Mouse (Mus musculus) stomach, embryonic 14.5 days (tissue): ENCODE results near the gene Trp53i13. TPM values are rescaled to one million over a fixed set of nuclear protein-coding genes. Genes with fewer than 3 reads are reported as not detected.

Source experiments
- ATAC-seq: fragments of 200-750 bp; cut with Nextera tagmentation; 2 replicates; pipeline ENCODE4 v1.8.0; 2017; ENCODE audit warnings: low read depth, moderate TSS enrichment; ENCODE audit not compliant: insufficient number of reproducible peaks, insufficient read depth, low FRiP score
- H3K27ac ChIP-seq: fragments of 300-500 bp; sonication (generic); 2 replicates; pipeline ENCODE4 v1.5.1; 2014; ENCODE audit warnings: mild to moderate bottlenecking, low read length, moderate library complexity, mixed read lengths
- H3K27me3 ChIP-seq: fragments of 300-500 bp; sonication (generic); 2 replicates; pipeline ENCODE4 v1.6.1; 2014; ENCODE audit warnings: low read length, control low read depth, mixed read lengths; ENCODE audit not compliant: control insufficient read depth, insufficient read depth
- H3K36me3 ChIP-seq: fragments of 300-500 bp; sonication (generic); 2 replicates; pipeline ENCODE4 v1.6.1; 2014; ENCODE audit warnings: mild to moderate bottlenecking, control low read depth, low read length, moderate library complexity, mixed read lengths; ENCODE audit not compliant: control insufficient read depth, insufficient read depth
- H3K4me1 ChIP-seq: fragments of 300-500 bp; sonication (generic); 2 replicates; pipeline ENCODE4 v1.6.1; 2014; ENCODE audit warnings: low read length, control low read depth, mixed read lengths; ENCODE audit not compliant: control insufficient read depth, insufficient read depth
- H3K4me2 ChIP-seq: fragments of 300-500 bp; sonication (generic); replicated peaks from 2 replicates; pipeline ENCODE4 v1.6.1; 2014; ENCODE audit warnings: low read depth, low read length, control low read depth
- H3K4me3 ChIP-seq: fragments of 300-500 bp; sonication (generic); 2 replicates; pipeline ENCODE4 v1.5.1; 2014; ENCODE audit warnings: low read depth, low read length, control low read depth
- H3K9ac ChIP-seq: fragments of 300-500 bp; sonication (generic); replicated peaks from 2 replicates; pipeline ENCODE4 v1.6.1; 2014; ENCODE audit warnings: low read depth, mild to moderate bottlenecking, control low read depth, low read length, moderate library complexity, mixed read lengths
- H3K9me3 ChIP-seq: fragments of 300-500 bp; sonication (generic); 2 replicates; pipeline ENCODE4 v1.6.1; 2016; ENCODE audit warnings: low read depth, low read length, control low read depth; ENCODE audit not compliant: control insufficient read depth
- WGBS: fragments of 180-500 bp; shearing (Covaris S2); extraction: QIAGEN DNeasy Blood & Tissue Kit; methylation state at CpG from one replicate; pipeline ENCODE4 v1.1.7; 2014; 5-methylcytosine and 5-hydroxymethylcytosine counted together
- polyA plus RNA-seq: library from polyadenylated mRNA; unstranded; fragments of >200 nt; fragmentation: Nextera tagmentation; extraction: Ambion mirVana; gene quantifications from 2 replicates; pipeline ENCODE4 v1.2.1, GENCODE M21; 2014

The Trp53i13 gene
- polyA plus RNA-seq, 1 experiment from 2014 or later: 38.7 TPM

DNA sequence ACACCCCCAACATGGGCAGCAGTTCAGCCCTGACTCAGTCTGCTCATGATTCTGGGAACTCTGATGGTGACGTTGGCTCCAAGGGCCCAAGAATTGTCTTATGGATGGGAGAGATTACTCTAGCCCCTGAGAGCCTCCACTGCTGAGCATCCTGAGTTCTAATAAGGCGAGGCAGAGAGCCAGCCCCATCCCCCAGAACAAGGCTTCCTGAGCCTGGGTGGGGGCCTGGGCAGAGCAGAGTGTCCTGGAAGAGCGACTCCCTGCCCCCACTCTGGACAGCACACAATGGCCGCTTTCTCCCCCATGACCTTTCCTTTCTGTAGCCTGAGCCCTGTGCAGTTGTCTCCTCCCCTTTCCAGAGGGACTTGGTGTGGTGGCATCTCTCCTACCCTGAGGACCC lies 17.9 kb downstream of the Trp53i13 start:
- Histone ChIP-seq H3K9me3 (no peaks in the 10 kb centered on the region), H3K27ac (peak overlapping the region; percentile 71; the same call in 1 of the 2 replicates), H3K4me2 (no peak overlapping the region), H3K36me3 (peaks cover 25% of the 10 kb centered on the region; the same call in 1 of the 2 replicates), H3K27me3 (no peaks in the 10 kb centered on the region), H3K4me3 (no peak overlapping the region), H3K4me1 (peaks cover 31% of the 10 kb centered on the region), H3K9ac (no peak overlapping the region)
- WGBS: 52% methylated on average over 4 of the region's 4 CpGs
- no peak for ATAC-seq

DNA sequence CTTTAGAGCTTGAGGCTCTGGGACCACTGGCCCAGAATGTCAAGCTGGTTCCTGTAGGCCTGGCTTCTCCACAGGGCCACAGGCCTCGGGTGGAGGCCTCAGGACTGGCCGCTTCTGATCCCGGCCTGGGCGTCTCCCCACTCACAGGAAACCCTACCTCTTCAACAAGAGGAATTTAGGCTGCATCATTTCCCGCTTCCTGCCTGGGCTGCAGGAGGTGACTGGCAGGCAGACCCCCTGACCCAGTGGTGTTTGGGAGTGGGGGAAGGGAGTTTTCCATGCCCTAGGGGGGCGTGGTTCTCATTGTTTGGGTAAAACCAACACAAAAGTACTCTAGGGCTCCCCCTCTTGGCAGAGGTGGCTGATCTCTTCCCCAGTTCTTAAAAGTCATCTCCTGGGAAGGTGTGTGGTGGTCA lies 18.4 kb downstream of the Trp53i13 start:
- Histone ChIP-seq H3K4me1 (peaks cover 32% of the 10 kb centered on the region), H3K27ac (peak overlapping the region; percentile 71; the same call in 1 of the 2 replicates), H3K4me2 (no peak overlapping the region), H3K36me3 (peaks cover 20% of the 10 kb centered on the region; the same call in 1 of the 2 replicates), H3K4me3 (no peak overlapping the region), H3K9me3 (no peaks in the 10 kb centered on the region), H3K9ac (no peak overlapping the region), H3K27me3 (no peaks in the 10 kb centered on the region)
- 24% methylated on average over 6 of the region's 6 CpGs for WGBS
- ATAC-seq: no peak

DNA sequence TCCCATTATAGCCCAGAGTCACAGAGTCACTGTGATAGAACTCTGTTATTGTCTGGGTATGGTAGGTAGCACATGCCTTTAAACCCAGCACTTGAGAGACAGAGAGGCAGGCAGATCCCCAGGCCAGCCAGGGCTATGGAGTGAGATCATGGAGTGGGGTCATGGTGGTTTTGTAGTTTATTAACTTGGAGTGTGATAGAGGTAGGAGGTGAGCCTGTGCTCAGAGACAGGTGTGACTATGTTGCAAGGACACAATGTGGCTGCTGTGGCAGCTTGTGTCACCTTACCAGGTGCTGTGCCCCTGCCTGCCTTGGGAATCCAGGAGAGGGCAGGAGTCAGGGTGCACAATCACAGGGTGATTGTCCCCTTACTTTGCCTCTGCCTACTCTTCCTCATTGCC lies 20.3 kb downstream of the Trp53i13 start:
- H3K4me2 ChIP-seq: no peak overlapping the region
- peaks cover 45% of the 10 kb centered on the region for H3K4me1 ChIP-seq
- H3K27me3 ChIP-seq: no peaks in the 10 kb centered on the region
- no peak overlapping the region for H3K27ac ChIP-seq
- H3K9ac ChIP-seq: no peak overlapping the region
- no peak overlapping the region for H3K4me3 ChIP-seq
- ATAC-seq: no peak
- no peaks in the 10 kb centered on the region for H3K9me3 ChIP-seq
- H3K36me3 ChIP-seq: peaks cover 13% of the 10 kb centered on the region; the same call in 1 of the 2 replicates

DNA sequence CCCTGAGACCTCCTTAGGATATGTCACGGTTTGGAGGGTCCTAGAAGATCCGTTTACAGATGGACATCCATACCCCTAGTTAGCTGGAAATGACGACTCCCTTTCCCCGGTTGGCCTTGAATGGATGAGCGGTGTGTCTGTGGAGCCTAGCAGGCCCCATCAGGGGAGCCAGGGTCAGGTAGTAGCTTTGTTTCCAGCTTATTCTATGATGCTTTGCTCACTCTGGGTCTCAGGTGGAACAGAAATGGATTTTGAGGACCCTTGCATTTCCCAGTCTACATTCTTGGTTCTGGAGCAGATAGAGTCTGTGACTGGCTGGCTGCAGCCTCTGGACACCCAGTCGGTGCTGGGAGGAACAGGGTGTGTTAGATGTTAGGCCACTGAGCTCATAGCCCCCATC lies 21.0 kb downstream of the Trp53i13 start:
- 64% methylated on average over 6 of the region's 6 CpGs for WGBS
- peak overlapping the region; percentile 62 for H3K4me3 ChIP-seq
- H3K36me3 ChIP-seq: peaks cover 6% of the 10 kb centered on the region; the same call in 1 of the 2 replicates
- no peak for ATAC-seq
- H3K4me1 ChIP-seq: peaks cover 45% of the 10 kb centered on the region
- H3K27me3 ChIP-seq: no peaks in the 10 kb centered on the region
- H3K9ac ChIP-seq: no peak overlapping the region
- peak overlapping the region; percentile 78 for H3K4me2 ChIP-seq
- no peaks in the 10 kb centered on the region for H3K9me3 ChIP-seq
- peak overlapping the region; percentile 52; the same call in 1 of the 2 replicates for H3K27ac ChIP-seq

DNA sequence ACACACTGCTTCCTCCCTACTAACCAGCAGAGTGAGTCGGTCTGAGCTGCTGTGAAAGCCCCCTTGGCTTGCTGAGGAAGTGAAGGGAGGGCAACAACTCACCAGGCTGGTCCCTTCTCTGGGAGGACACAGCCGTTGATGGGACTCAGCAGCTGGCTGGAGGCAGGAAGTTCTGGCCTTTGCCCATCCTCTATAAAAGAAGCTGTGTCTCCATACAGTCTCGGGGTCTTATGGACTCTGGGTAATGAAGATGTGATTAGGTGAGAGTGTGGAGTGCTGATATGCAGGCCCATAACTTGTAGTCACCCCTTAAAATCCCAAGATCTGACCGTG lies 21.5 kb downstream of the Trp53i13 start:
- no peaks in the 10 kb centered on the region for H3K9me3 ChIP-seq
- H3K27ac ChIP-seq: peak overlapping the region; percentile 52
- peak overlapping the region; percentile 97 for H3K9ac ChIP-seq
- peaks cover 45% of the 10 kb centered on the region for H3K4me1 ChIP-seq
- peak overlapping the region; percentile 62 for H3K4me3 ChIP-seq
- H3K36me3 ChIP-seq: peaks cover 2% of the 10 kb centered on the region; the same call in 1 of the 2 replicates
- H3K27me3 ChIP-seq: no peaks in the 10 kb centered on the region
- H3K4me2 ChIP-seq: peak overlapping the region; percentile 78
- WGBS: 28% methylated on average over 4 of the region's 4 CpGs
- no peak for ATAC-seq

DNA sequence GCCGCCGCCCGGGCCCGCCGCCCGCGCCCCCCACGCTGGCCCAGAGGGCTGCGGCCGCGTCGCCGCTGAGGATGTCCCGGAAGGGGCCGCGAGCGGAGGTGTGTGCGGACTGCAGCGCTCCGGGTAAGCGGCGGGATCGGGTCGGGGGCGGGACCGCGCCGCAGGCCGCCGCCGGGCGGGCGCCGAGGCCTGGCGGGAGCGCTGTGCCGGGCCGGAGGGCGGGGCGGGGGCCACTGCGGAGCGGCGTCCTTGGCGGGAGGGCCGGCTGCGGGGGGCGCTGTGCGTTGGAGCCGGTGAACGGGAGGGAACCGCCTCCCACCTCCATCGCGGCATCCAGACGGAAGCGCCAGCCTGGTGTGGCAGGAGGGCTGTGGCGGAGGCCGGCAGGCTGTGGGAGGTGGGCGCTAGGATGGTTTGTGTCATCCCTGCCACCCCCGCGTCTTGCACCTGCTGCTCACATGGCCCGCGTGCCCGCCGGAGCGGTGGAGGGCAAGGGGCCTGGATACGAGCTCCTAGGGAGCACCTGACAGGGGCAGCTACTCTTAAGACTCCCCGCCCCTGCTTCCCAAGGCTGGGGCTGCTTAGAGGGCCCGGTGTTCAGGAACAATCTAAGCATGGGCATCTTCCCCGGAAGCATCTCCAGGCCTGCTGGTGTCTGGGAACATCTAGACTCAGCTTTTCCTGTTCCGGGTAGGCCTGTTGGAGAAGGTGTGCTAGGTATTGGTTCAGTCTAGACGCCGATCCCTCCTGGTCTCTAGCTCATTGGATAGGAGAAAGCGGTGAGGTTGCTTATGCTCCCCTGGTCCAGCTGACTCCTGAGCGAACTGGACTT lies 22.1 kb downstream of the Trp53i13 start, which contains the start of gene Git1:
Gene Git1, plus strand, starts transcription at position 51 of the 832 bp plus-strand sequence.
- Histone ChIP-seq H3K27me3 (no peaks in the 10 kb centered on the region), H3K27ac (peak within 1 kb of the TSS; percentile 96), H3K4me2 (peak within 1 kb of the TSS; percentile 79), H3K9me3 (no peaks in the 10 kb centered on the region), H3K4me3 (peak within 1 kb of the TSS; percentile 62), H3K4me1 (peaks cover 48% of the 10 kb centered on the region), H3K36me3 (no peaks in the 10 kb centered on the region), H3K9ac (peak within 1 kb of the TSS; percentile 97)
- no peak for ATAC-seq
- WGBS: under 1% methylated on average over 53 of the region's 74 CpGs

DNA sequence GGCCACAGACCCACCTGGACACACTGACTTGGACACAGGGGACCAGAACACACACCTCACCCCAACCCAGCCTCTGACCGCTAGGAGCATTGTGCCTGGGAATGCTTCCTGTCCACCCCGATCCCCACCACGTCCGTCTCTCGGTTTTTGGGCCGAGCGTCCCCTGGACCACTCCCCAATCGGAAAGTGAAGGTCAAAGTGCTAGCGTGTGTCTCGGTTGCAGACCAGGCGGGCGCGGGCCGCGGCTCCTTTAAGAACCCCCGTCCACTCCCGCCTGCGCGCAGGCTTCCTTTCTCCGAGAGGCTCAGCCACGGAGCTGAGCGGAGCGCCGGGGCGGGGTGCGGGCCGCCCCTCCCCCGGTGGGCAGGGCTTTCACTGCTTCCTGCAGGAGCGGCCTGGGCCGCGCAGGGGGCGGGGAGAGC lies 22.9 kb downstream of the Trp53i13 start:
- peak; percentile 77 for ATAC-seq
- Histone ChIP-seq H3K9me3 (no peaks in the 10 kb centered on the region), H3K27ac (peak overlapping the region; percentile 96), H3K36me3 (no peaks in the 10 kb centered on the region), H3K4me3 (peak overlapping the region; percentile 62), H3K4me1 (peaks cover 54% of the 10 kb centered on the region), H3K4me2 (peak overlapping the region; percentile 79), H3K9ac (peak overlapping the region; percentile 97), H3K27me3 (no peaks in the 10 kb centered on the region)
- WGBS: 0% methylated on average over 29 of the region's 32 CpGs

DNA sequence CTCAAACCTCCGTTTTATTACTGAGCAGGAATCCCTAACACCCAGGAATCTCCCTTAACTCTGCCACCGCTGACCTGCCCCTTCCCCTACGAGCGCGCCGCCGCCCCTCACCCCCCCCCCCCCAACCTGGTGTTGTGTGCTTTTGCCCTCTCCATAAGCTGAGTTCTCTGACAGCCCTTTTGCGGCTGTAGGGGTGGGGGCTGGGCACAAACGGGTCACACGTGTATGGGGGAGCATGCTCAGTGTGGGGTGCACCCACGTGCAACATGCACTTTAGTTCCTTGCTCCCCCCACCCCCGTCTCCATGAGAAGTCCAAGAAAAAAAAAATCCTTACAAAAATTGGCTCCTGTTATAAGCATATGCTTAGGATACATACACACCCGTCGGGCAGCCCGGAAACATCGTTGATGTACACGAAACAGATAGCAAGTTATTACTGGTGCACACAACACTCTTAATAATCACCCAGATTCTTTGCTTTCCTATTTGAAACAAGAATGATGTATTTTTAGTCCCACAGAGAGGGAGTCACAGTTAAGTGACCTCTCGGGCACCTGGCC lies 23.4 kb downstream of the Trp53i13 start:
- ATAC-seq: no peak
- no peaks in the 10 kb centered on the region for H3K36me3 ChIP-seq
- peak overlapping the region; percentile 97; the same call in 1 of the 2 replicates for H3K9ac ChIP-seq
- H3K27me3 ChIP-seq: no peaks in the 10 kb centered on the region
- H3K4me1 ChIP-seq: peaks cover 52% of the 10 kb centered on the region
- H3K4me2 ChIP-seq: peak overlapping the region; percentile 79
- H3K4me3 ChIP-seq: peak overlapping the region; percentile 62
- peak overlapping the region; percentile 96 for H3K27ac ChIP-seq
- WGBS: 0% methylated on average over 17 of the region's 18 CpGs
- no peaks in the 10 kb centered on the region for H3K9me3 ChIP-seq
